Mouse (Mus musculus) hindbrain, postnatal 0 days (tissue): Measurements from ENCODE around the gene Agbl4. TPM values are rescaled to one million over a fixed set of nuclear protein-coding genes. Genes with fewer than 3 reads are reported as not detected.

ENCODE experiments used
- ATAC-seq: fragments of 200-750 bp; cut with Nextera tagmentation; 2 replicates; pipeline ENCODE4 v1.8.0; 2017; ENCODE audit warnings: mild to moderate bottlenecking, moderate TSS enrichment, moderate library complexity
- DNase-seq: peaks from one replicate; pipeline ENCODE4 v3.0.0-alpha.2; 2015; ENCODE audit warnings: low spot score
- H3K27ac ChIP-seq: fragments of 300-500 bp; sonication (generic); 2 replicates; pipeline ENCODE4 v1.5.1; 2014; ENCODE audit warnings: mild to moderate bottlenecking
- H3K27me3 ChIP-seq: fragments of 300-500 bp; sonication (generic); 2 replicates; pipeline ENCODE4 v1.6.1; 2014; ENCODE audit warnings: low read length, mixed read lengths; ENCODE audit not compliant: insufficient read depth
- H3K36me3 ChIP-seq: fragments of 300-500 bp; sonication (generic); 2 replicates; pipeline ENCODE4 v1.6.1; 2014; ENCODE audit warnings: low read length, mixed read lengths; ENCODE audit not compliant: insufficient read depth
- H3K4me1 ChIP-seq: fragments of 300-500 bp; sonication (generic); 2 replicates; pipeline ENCODE4 v1.6.1; 2014; ENCODE audit warnings: antibody characterized with exemption, low read length, mixed read lengths; ENCODE audit not compliant: insufficient read depth
- H3K4me2 ChIP-seq: fragments of 300-500 bp; sonication (generic); 2 replicates; pipeline ENCODE4 v1.6.1; 2014; ENCODE audit warnings: low read depth, mild to moderate bottlenecking, low read length, moderate library complexity, mixed read lengths
- H3K4me3 ChIP-seq: fragments of 300-500 bp; sonication (generic); 2 replicates; pipeline ENCODE4 v1.5.1; 2014; ENCODE audit warnings: low read length
- H3K9ac ChIP-seq: fragments of 300-500 bp; sonication (generic); replicated peaks from 2 replicates; pipeline ENCODE4 v1.6.1; 2014; ENCODE audit warnings: mild to moderate bottlenecking, low read length, moderate library complexity, mixed read lengths
- H3K9me3 ChIP-seq: fragments of 300-500 bp; sonication (generic); 2 replicates; pipeline ENCODE4 v1.6.1; 2016; ENCODE audit warnings: low read length, mixed read lengths
- CTCF ChIP-seq: IDR thresholded peaks from 2 replicates; pipeline ENCODE4 v1.5.1; 2016; ENCODE audit warnings: antibody characterized with exemption, control low read depth, low read depth
- WGBS: fragments of 180-500 bp; shearing (Covaris S2); extraction: QIAGEN DNeasy Blood & Tissue Kit; methylation state at CpG from one replicate; pipeline ENCODE4 v1.1.7; 2014; 5-methylcytosine and 5-hydroxymethylcytosine counted together
- polyA plus RNA-seq: library from polyadenylated mRNA; unstranded; fragments of >200 nt; fragmentation: Nextera tagmentation; extraction: Ambion mirVana; gene quantifications from 2 replicates; pipeline ENCODE4 v1.2.1, GENCODE M21; 2015
- total RNA-seq: library from RNA; depleted of rRNA; stranded (reverse); fragments of >200 nt; gene quantifications from 2 replicates; pipeline ENCODE4 v1.2.3, GENCODE M21; 2014

Gene Agbl4
- total and polyA plus RNA-seq, 2 experiments from 2014 or later = 2.8 to 3.9 TPM

DNA sequence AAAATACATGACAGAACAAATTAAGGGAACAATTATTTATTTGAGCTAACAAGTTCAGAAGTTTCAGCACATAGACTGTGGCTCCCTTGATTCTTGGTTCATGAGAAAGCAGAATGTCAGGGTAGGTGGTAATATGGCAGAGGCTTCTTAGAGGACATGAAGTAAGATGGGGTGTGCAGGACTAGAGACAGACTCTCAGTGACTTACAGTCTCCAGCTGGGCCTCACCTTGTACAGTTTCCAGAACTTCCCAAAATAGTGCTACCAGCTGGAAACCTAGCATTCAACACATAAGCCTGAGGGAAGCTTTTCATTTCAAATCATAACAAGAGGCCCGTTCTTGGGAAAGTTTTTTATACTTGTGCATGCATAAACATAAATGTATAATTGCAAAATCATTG, 836.4 kb downstream of the Agbl4 start:
- WGBS = 57% methylated on average over 1 of the region's 1 CpGs
- DNase-seq (no peak), ATAC-seq (no peak)
- no peaks in the 10 kb centered on the region for H3K4me1 ChIP-seq
- no peak for TF ChIP-seq CTCF
- H3K9ac ChIP-seq = no peak overlapping the region
- no peak overlapping the region for H3K27ac ChIP-seq
- H3K27me3 ChIP-seq = no peaks in the 10 kb centered on the region
- no peaks in the 10 kb centered on the region for H3K9me3 ChIP-seq
- no peak overlapping the region for H3K4me2 ChIP-seq
- no peaks in the 10 kb centered on the region for H3K36me3 ChIP-seq
- no peak overlapping the region for H3K4me3 ChIP-seq

DNA sequence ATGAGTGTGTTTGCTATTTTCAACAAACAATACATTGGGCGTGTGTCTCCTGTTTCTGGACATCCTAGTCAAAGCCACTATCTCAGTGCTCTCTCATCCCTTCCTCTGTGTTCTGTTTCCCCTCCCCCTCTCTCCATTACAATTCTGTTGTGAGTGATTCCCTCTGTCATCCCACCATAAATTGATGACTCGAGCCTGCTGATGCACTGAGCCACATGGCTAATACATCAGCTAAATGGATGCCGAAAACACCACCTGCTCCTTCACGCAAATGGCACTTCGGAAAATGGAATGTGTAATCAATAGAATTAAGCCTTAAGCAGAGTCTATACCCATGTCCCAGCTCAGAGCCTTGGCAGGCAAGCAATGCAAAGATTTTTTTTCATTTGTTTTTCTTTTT, 854.5 kb downstream of the Agbl4 start:
- ATAC-seq = no peak
- Histone ChIP-seq H3K36me3 (no peaks in the 10 kb centered on the region), H3K9ac (no peak overlapping the region), H3K4me1 (no peaks in the 10 kb centered on the region), H3K27ac (no peak overlapping the region), H3K27me3 (no peaks in the 10 kb centered on the region), H3K4me3 (no peak overlapping the region), H3K4me2 (no peak overlapping the region), H3K9me3 (no peaks in the 10 kb centered on the region)
- no peak for TF ChIP-seq CTCF
- WGBS = 62% methylated on average over 5 of the region's 5 CpGs
- DNase-seq = no peak

DNA sequence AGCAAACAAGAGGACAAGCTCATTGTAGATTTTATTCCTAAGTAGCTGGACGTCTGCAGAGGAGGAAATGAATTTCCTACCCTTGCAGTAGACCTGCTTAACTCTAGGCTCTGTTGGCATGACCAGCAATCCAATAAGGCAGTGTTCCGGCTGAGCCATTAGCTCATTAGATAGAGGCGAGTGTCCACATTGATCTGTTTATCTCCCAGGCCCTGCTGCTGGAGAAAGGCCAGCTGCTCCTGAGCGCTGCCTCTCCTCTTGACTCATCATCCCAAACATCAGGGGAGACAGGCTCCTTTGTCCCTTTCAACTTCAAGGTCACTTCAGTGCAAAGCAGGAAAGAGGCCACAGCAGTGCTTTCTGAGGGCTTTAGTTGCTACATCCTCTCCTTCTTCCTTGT, 858.0 kb downstream of the Agbl4 start:
- no peak overlapping the region for H3K4me2 ChIP-seq
- WGBS = 34% methylated on average over 4 of the region's 4 CpGs
- H3K4me1 ChIP-seq = no peaks in the 10 kb centered on the region
- no peaks in the 10 kb centered on the region for H3K27me3 ChIP-seq
- DNase-seq = peak; percentile 12
- H3K36me3 ChIP-seq = no peaks in the 10 kb centered on the region
- no peak overlapping the region for H3K27ac ChIP-seq
- no peaks in the 10 kb centered on the region for H3K9me3 ChIP-seq
- no peak overlapping the region for H3K9ac ChIP-seq
- ATAC-seq = no peak
- TF ChIP-seq CTCF = no peak
- H3K4me3 ChIP-seq = no peak overlapping the region

DNA sequence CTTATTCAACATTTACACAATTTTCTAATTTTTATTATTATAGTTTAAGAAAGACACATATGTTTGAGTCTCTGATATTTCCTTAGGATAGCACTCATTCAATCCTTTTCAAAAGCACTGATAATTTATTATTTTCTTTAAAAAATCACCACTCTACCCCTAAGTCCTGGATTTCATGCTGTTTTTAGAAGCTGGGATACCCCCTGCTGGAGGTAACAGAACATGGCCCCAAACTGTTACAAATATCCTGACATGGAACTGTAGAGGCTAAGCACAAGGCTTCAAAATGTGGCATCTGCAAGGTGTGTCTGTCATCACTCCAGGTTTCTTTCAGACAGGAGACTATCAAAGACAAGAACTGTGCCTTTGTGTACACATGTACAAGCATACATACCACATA, 859.5 kb downstream of the Agbl4 start:
- H3K9me3 ChIP-seq = no peaks in the 10 kb centered on the region
- no peak overlapping the region for H3K4me3 ChIP-seq
- no peaks in the 10 kb centered on the region for H3K36me3 ChIP-seq
- no peak overlapping the region for H3K9ac ChIP-seq
- DNase-seq (peak; percentile 12), ATAC-seq (no peak)
- H3K27ac ChIP-seq = no peak overlapping the region
- no peak overlapping the region for H3K4me2 ChIP-seq
- H3K27me3 ChIP-seq = no peaks in the 10 kb centered on the region
- peak; percentile 46 for TF ChIP-seq CTCF
- H3K4me1 ChIP-seq = no peaks in the 10 kb centered on the region

DNA sequence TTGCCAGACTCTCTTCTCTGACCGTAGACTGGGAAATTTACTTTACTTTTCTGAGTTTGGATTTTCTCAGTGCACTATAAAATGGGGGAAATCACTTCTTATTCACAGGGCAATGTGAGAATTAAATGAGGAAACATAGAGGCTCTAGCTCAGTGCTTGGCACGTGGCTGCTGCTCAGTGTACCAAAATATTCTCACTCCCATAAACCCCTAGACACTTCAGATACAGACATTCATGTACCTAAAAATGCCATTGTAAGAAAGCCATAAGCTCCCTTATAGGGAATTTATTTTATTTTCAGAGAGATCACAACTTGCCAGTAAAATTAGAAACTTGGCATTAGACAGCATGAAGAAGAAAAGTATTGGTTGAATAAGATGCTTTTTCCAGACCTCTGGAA, 883.5 kb downstream of the Agbl4 start:
- no peak overlapping the region for H3K4me3 ChIP-seq
- no peak overlapping the region for H3K27ac ChIP-seq
- no peaks in the 10 kb centered on the region for H3K4me1 ChIP-seq
- H3K9me3 ChIP-seq = no peaks in the 10 kb centered on the region
- WGBS = 91% methylated on average over 2 of the region's 2 CpGs
- ATAC-seq (no peak), DNase-seq (no peak)
- no peak overlapping the region for H3K9ac ChIP-seq
- no peaks in the 10 kb centered on the region for H3K36me3 ChIP-seq
- no peak overlapping the region for H3K4me2 ChIP-seq
- TF ChIP-seq CTCF = no peak
- H3K27me3 ChIP-seq = no peaks in the 10 kb centered on the region

DNA sequence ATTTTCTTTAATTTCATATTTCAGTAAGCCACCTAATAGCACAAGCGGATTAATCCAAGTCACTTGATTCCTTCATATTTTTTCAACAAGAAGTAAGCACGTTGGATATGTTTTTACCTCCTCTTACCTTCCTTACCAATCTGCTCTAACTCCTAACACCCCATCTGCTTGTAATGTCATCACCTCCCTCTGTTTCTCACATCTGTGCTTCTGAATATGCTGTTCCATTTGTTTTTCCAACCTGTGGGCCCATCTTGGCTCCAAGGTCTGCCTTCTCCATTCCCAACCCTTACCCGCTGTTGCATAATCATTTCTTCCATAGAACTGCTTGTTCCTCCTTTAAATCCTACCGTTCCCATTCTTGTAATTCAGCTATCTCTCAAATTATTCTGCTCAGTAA, 884.4 kb downstream of the Agbl4 start:
- Histone ChIP-seq H3K4me2 (no peak overlapping the region), H3K4me1 (no peaks in the 10 kb centered on the region), H3K4me3 (no peak overlapping the region), H3K9ac (no peak overlapping the region), H3K36me3 (no peaks in the 10 kb centered on the region), H3K27me3 (no peaks in the 10 kb centered on the region), H3K9me3 (no peaks in the 10 kb centered on the region), H3K27ac (no peak overlapping the region)
- no peak for ATAC-seq
- TF ChIP-seq CTCF = no peak
- WGBS = 89% methylated on average over 4 of the region's 4 CpGs
- no peak for DNase-seq

DNA sequence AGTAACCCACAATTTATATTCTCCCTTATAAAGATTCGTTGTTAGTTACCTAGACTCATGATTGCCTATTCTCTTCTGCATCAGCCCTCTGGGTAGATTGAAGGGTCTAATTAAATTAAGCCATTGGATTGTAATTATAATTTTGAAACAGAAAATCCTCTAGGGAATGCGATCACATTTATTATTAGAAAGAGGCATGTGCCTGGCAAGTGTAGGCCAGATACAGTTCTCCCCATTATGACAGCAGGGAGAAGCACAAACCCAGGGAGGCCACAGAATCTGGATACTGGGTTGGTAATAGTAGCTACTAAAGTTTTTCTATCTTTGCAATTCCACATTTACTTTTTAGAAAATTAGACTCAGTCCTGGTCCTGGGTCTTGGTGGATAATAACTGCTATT, 887.2 kb downstream of the Agbl4 start:
- no peak overlapping the region for H3K4me2 ChIP-seq
- no peak overlapping the region for H3K4me3 ChIP-seq
- H3K9ac ChIP-seq = no peak overlapping the region
- H3K36me3 ChIP-seq = no peaks in the 10 kb centered on the region
- DNase-seq (peak; percentile 23), ATAC-seq (no peak; the same call in 1 of the 2 replicates)
- no peaks in the 10 kb centered on the region for H3K4me1 ChIP-seq
- H3K27me3 ChIP-seq = no peaks in the 10 kb centered on the region
- H3K27ac ChIP-seq = no peak overlapping the region
- TF ChIP-seq CTCF = no peak
- H3K9me3 ChIP-seq = no peaks in the 10 kb centered on the region
- 69% methylated on average over 2 of the region's 2 CpGs for WGBS
